Mouse (Mus musculus) intestine, postnatal 0 days (tissue): ENCODE results near the gene Thrap3. TPM values are rescaled to one million over a fixed set of nuclear protein-coding genes. Genes with fewer than 3 reads are reported as not detected.

Source experiments
- ATAC-seq: fragments of 200-750 bp; cut with Nextera tagmentation; 2 replicates; pipeline ENCODE4 v1.8.0; 2017; ENCODE audit warnings: mild to moderate bottlenecking, moderate TSS enrichment, moderate library complexity
- H3K27ac ChIP-seq: fragments of 300-500 bp; sonication (generic); 2 replicates; pipeline ENCODE4 v1.5.1; 2014; ENCODE audit warnings: mild to moderate bottlenecking, low read depth, low read length, moderate library complexity
- H3K27me3 ChIP-seq: fragments of 300-500 bp; sonication (generic); replicated peaks from 2 replicates; pipeline ENCODE4 v1.6.1; 2014; ENCODE audit warnings: low read length, mixed read lengths; ENCODE audit not compliant: control insufficient read depth, insufficient read depth
- H3K36me3 ChIP-seq: fragments of 300-500 bp; sonication (generic); 2 replicates; pipeline ENCODE4 v1.6.1; 2014; ENCODE audit warnings: mild to moderate bottlenecking, moderate library complexity; ENCODE audit not compliant: control insufficient read depth, insufficient read depth
- H3K4me1 ChIP-seq: fragments of 300-500 bp; sonication (generic); replicated peaks from 2 replicates; pipeline ENCODE4 v1.6.1; 2014; ENCODE audit warnings: antibody characterized with exemption, low read length, mixed read lengths; ENCODE audit not compliant: control insufficient read depth, insufficient read depth
- H3K4me2 ChIP-seq: fragments of 300-500 bp; sonication (generic); replicated peaks from 2 replicates; pipeline ENCODE4 v1.6.1; 2014; ENCODE audit warnings: low read depth, mild to moderate bottlenecking, moderate library complexity
- H3K4me3 ChIP-seq: fragments of 300-500 bp; sonication (generic); 2 replicates; pipeline ENCODE4 v1.5.1; 2014; ENCODE audit warnings: low read depth, low read length
- H3K9ac ChIP-seq: fragments of 300-500 bp; sonication (generic); 2 replicates; pipeline ENCODE4 v1.6.1; 2014; ENCODE audit warnings: mild to moderate bottlenecking, low read depth, low read length
- H3K9me3 ChIP-seq: fragments of 300-500 bp; sonication (generic); 2 replicates; pipeline ENCODE4 v1.6.1; 2016; ENCODE audit warnings: mixed run types; ENCODE audit not compliant: control insufficient read depth
- CTCF ChIP-seq: sonication (generic); IDR thresholded peaks from 2 replicates; pipeline ENCODE4 v1.5.1; 2016; ENCODE audit warnings: low read depth, mild to moderate bottlenecking, control low read depth, antibody characterized with exemption, moderate library complexity
- WGBS: fragments of 180-500 bp; shearing (Covaris S2); extraction: QIAGEN DNeasy Blood & Tissue Kit; methylation state at CpG from one replicate; pipeline ENCODE4 v1.1.7; 2014; 5-methylcytosine and 5-hydroxymethylcytosine counted together
- polyA plus RNA-seq: library from polyadenylated mRNA; unstranded; fragments of >200 nt; fragmentation: Nextera tagmentation; extraction: Ambion mirVana; gene quantifications from 2 replicates; pipeline ENCODE4 v1.2.1, GENCODE M21; 2015

The Thrap3 gene
- polyA plus RNA-seq, 1 experiment from 2014 or later, result 56.7 TPM

- no peak for TF ChIP-seq CTCF
- no peaks in the 10 kb centered on the region for H3K27me3 ChIP-seq
- no peaks in the 10 kb centered on the region for H3K4me1 ChIP-seq
- WGBS, result 95% methylated on average over 6 of the region's 6 CpGs
- no peak overlapping the region for H3K4me3 ChIP-seq
- H3K9ac ChIP-seq, result no peak overlapping the region; the same call in 1 of the 2 replicates
- no peak overlapping the region for H3K4me2 ChIP-seq
- H3K36me3 ChIP-seq, result peaks cover 39% of the 10 kb centered on the region
- H3K9me3 ChIP-seq, result no peaks in the 10 kb centered on the region
- no peak overlapping the region for H3K27ac ChIP-seq
- ATAC-seq, result no peak
Observed at GRCm38 (mm10) chr4:126242510-126242909, 40.0 kb upstream of the Thrap3 start.

- WGBS, result 59% methylated on average over 9 of the region's 9 CpGs
- no peak overlapping the region for H3K9ac ChIP-seq
- no peak overlapping the region for H3K4me2 ChIP-seq
- H3K27me3 ChIP-seq, result no peaks in the 10 kb centered on the region
- no peaks in the 10 kb centered on the region for H3K4me1 ChIP-seq
- peaks cover 42% of the 10 kb centered on the region for H3K36me3 ChIP-seq
- TF ChIP-seq CTCF, result no peak
- H3K4me3 ChIP-seq, result no peak overlapping the region
- no peak for ATAC-seq
- H3K9me3 ChIP-seq, result no peaks in the 10 kb centered on the region
- H3K27ac ChIP-seq, result no peak overlapping the region
Observed at GRCm38 (mm10) chr4:126241956-126242355, 39.4 kb upstream of the Thrap3 start.

- H3K9me3 ChIP-seq, result no peaks in the 10 kb centered on the region
- ATAC-seq, result no peak
- no peaks in the 10 kb centered on the region for H3K27me3 ChIP-seq
- no peak overlapping the region for H3K9ac ChIP-seq
- H3K4me1 ChIP-seq, result no peaks in the 10 kb centered on the region
- 85% methylated on average over 13 of the region's 13 CpGs for WGBS
- H3K27ac ChIP-seq, result peak overlapping the region; percentile 7; the same call in 1 of the 2 replicates
- H3K36me3 ChIP-seq, result peaks cover 58% of the 10 kb centered on the region
- no peak overlapping the region for H3K4me2 ChIP-seq
- TF ChIP-seq CTCF, result no peak
- no peak overlapping the region for H3K4me3 ChIP-seq
Observed at GRCm38 (mm10) chr4:126239862-126240475, 37.4 kb upstream of the Thrap3 start.

DNA sequence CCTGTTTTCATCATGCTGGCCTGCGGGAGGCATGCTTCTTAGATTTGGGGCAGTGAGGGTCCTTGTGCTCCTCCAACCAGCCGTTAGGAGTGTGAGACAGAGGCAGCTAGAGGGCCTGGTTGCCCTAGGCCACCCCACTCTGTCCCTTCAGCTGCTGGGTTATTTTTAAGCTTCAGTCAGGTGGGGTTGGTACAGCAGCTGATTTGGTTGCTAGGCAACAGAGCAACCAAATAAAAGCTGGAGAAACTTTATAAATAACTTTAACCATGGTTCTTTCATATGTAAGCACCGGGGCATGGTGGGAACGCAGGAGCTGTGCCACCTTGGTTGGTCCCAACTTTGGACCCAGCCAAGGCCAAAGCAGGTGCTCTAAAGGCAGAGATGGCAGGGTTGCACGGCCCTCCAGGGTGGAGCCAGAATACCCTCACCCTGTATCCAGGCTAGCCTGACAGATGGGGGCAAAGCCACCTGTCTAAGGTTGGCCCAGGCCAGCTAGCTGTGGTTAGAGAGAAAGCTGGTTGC lies 35.2 kb upstream of the Thrap3 start:
- Histone ChIP-seq H3K27me3 (no peaks in the 10 kb centered on the region), H3K4me1 (no peaks in the 10 kb centered on the region), H3K36me3 (peaks cover 80% of the 10 kb centered on the region), H3K4me2 (no peak overlapping the region), H3K27ac (no peak overlapping the region), H3K9ac (no peak overlapping the region), H3K4me3 (no peak overlapping the region), H3K9me3 (no peaks in the 10 kb centered on the region)
- no peak for ATAC-seq
- peak; percentile 23; the same call in 1 of the 2 replicates for TF ChIP-seq CTCF
- WGBS, result 67% methylated on average over 5 of the region's 5 CpGs

DNA sequence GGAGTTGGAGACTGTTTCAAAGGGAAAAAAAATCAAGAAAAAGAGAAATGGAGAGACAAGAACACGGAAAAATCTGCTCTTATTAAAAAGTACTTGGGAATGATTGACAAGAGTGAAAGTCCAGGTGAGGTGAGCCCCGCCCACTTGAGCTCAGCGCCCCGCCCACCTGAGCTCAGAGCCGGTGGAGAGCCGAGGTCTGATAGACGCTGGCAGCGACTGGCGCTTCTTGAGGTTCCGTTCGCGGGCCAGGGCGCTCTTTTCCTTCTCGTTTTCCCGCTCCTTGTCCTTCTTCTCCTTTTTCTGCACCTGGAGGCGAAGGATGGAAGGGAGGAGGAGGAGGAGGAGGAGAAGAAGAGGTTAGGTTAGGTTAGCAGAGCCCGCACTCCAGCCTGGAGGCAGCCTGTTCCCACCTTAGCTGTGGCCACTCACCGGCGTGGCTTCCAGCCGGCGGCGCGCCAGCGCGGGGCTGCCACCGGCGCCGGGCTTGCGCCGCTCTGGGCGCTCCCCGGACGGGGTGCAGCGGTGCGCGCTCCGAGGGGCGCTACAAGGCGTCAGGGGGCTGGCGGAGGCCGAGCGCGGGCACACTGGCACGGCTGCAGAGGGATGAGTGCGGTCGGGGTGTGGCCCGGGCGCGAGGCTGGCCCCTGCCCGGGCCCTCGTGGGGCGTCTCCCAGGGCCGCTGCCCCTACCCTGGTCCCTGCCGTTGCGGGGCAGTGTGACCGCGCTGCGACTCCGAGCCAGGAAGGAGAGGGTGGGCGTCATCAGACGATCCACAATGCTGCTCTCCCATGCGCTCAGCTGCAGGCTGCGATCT lies 34.1 kb upstream of the Thrap3 start:
- H3K4me3 ChIP-seq, result peak overlapping the region; percentile 29
- 43% methylated on average over 62 of the region's 63 CpGs for WGBS
- no peaks in the 10 kb centered on the region for H3K9me3 ChIP-seq
- H3K27ac ChIP-seq, result no peak overlapping the region
- H3K27me3 ChIP-seq, result no peaks in the 10 kb centered on the region
- H3K9ac ChIP-seq, result no peak overlapping the region
- peak; percentile 65 for ATAC-seq
- H3K4me1 ChIP-seq, result no peaks in the 10 kb centered on the region
- TF ChIP-seq CTCF, result no peak
- H3K36me3 ChIP-seq, result peaks cover 85% of the 10 kb centered on the region
- H3K4me2 ChIP-seq, result peak overlapping the region; percentile 70

DNA sequence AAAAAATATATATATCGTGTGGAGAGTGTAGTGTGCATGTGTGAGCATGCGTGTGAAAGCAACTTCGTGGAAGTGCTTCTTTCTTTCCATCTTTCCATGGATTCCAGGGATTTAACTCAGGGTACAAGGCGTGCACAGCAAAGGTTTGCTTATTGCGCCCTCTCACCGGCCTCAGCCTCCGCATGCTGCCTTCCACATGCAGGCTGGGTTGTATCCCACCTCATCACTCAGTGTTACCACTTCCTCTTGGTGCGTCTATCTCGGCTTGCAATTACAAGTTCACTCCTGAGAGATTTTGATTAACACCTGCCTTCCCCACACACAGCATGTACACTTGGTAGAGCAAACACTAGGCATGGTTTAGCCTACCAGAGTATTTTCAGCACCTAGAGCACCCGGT lies 32.6 kb upstream of the Thrap3 start:
- TF ChIP-seq CTCF, result no peak
- no peaks in the 10 kb centered on the region for H3K9me3 ChIP-seq
- H3K27me3 ChIP-seq, result no peaks in the 10 kb centered on the region
- H3K4me2 ChIP-seq, result no peak overlapping the region
- H3K4me3 ChIP-seq, result no peak overlapping the region
- H3K9ac ChIP-seq, result no peak overlapping the region
- no peak for ATAC-seq
- no peak overlapping the region for H3K27ac ChIP-seq
- no peaks in the 10 kb centered on the region for H3K4me1 ChIP-seq
- peaks cover 72% of the 10 kb centered on the region; the same call in 1 of the 2 replicates for H3K36me3 ChIP-seq
- 90% methylated on average over 10 of the region's 10 CpGs for WGBS
